Mouse (Mus musculus) midbrain, embryonic 12.5 days (tissue): ENCODE results near the gene Parvb. TPM values are rescaled to one million over a fixed set of nuclear protein-coding genes. Genes with fewer than 3 reads are reported as not detected.

ENCODE experiments used
- ATAC-seq: fragments of 200-750 bp; cut with Nextera tagmentation; 2 replicates; pipeline ENCODE4 v1.8.0; 2017; ENCODE audit warnings: low read depth, moderate TSS enrichment, moderate library complexity; ENCODE audit not compliant: low FRiP score
- H3K27ac ChIP-seq: fragments of 300-500 bp; sonication (generic); replicated peaks from 2 replicates; pipeline ENCODE4 v1.5.1; 2016; ENCODE audit warnings: mild to moderate bottlenecking
- H3K27me3 ChIP-seq: fragments of 300-500 bp; sonication (generic); 2 replicates; pipeline ENCODE4 v1.6.1; 2016; ENCODE audit warnings: mild to moderate bottlenecking
- H3K36me3 ChIP-seq: fragments of 300-500 bp; sonication (generic); 2 replicates; pipeline ENCODE4 v1.6.1; 2016
- H3K4me1 ChIP-seq: fragments of 300-500 bp; sonication (generic); 2 replicates; pipeline ENCODE4 v1.6.1; 2016
- H3K4me2 ChIP-seq: fragments of 300-500 bp; sonication (generic); replicated peaks from 2 replicates; pipeline ENCODE4 v1.6.1; 2016; ENCODE audit warnings: mild to moderate bottlenecking, moderate library complexity
- H3K4me3 ChIP-seq: fragments of 300-500 bp; sonication (generic); 2 replicates; pipeline ENCODE4 v1.5.1; 2016; ENCODE audit warnings: mild to moderate bottlenecking
- H3K9ac ChIP-seq: fragments of 300-500 bp; sonication (generic); replicated peaks from 2 replicates; pipeline ENCODE4 v1.6.1; 2016; ENCODE audit warnings: mild to moderate bottlenecking, moderate library complexity
- H3K9me3 ChIP-seq: fragments of 300-500 bp; sonication (generic); 2 replicates; pipeline ENCODE4 v1.6.1; 2016; ENCODE audit warnings: mild to moderate bottlenecking
- WGBS: fragments of 180-500 bp; shearing (Covaris S2); methylation state at CpG from one replicate; pipeline ENCODE4 v1.1.7; 2016; 5-methylcytosine and 5-hydroxymethylcytosine counted together
- polyA plus RNA-seq: library from polyadenylated mRNA; unstranded; fragments of >200 nt; fragmentation: Nextera tagmentation; extraction: Ambion mirVana; gene quantifications from 2 replicates; pipeline ENCODE4 v1.2.1, GENCODE M21; 2016

Gene Parvb
- polyA plus RNA-seq, 1 experiment from 2014 or later: 6.5 TPM

GRCm38 (mm10) chr15:84263573-84263972 lies 31.7 kb downstream of the Parvb start:
- WGBS: 52% methylated on average over 2 of the region's 2 CpGs
- Histone ChIP-seq H3K27me3 (peaks cover 34% of the 10 kb centered on the region), H3K4me3 (no peak overlapping the region), H3K36me3 (no peaks in the 10 kb centered on the region), H3K4me2 (no peak overlapping the region), H3K9me3 (no peaks in the 10 kb centered on the region), H3K9ac (no peak overlapping the region), H3K4me1 (peaks cover 32% of the 10 kb centered on the region), H3K27ac (no peak overlapping the region)
- ATAC-seq: no peak

GRCm38 (mm10) chr15:84265141-84265540 lies 33.3 kb downstream of the Parvb start:
- H3K4me1 ChIP-seq: peaks cover 28% of the 10 kb centered on the region
- no peaks in the 10 kb centered on the region for H3K9me3 ChIP-seq
- H3K27me3 ChIP-seq: peaks cover 22% of the 10 kb centered on the region
- no peak overlapping the region for H3K27ac ChIP-seq
- no peak overlapping the region for H3K9ac ChIP-seq
- no peak overlapping the region for H3K4me3 ChIP-seq
- no peak overlapping the region for H3K4me2 ChIP-seq
- 73% methylated on average over 11 of the region's 11 CpGs for WGBS
- H3K36me3 ChIP-seq: no peaks in the 10 kb centered on the region
- no peak for ATAC-seq

- no peak for ATAC-seq
- H3K4me3 ChIP-seq: no peak overlapping the region
- 77% methylated on average over 4 of the region's 4 CpGs for WGBS
- peaks cover 21% of the 10 kb centered on the region for H3K27me3 ChIP-seq
- no peaks in the 10 kb centered on the region for H3K9me3 ChIP-seq
- H3K4me1 ChIP-seq: peaks cover 16% of the 10 kb centered on the region
- H3K36me3 ChIP-seq: no peaks in the 10 kb centered on the region
- H3K9ac ChIP-seq: no peak overlapping the region
- no peak overlapping the region for H3K4me2 ChIP-seq
- H3K27ac ChIP-seq: no peak overlapping the region
Measured at GRCm38 (mm10) chr15:84266290-84266689, 34.4 kb downstream of the Parvb start.

- Histone ChIP-seq H3K27me3 (peaks cover 7% of the 10 kb centered on the region; the same call in 1 of the 2 replicates), H3K4me1 (peaks cover 16% of the 10 kb centered on the region), H3K4me2 (no peak overlapping the region), H3K27ac (no peak overlapping the region), H3K36me3 (no peaks in the 10 kb centered on the region), H3K9me3 (no peaks in the 10 kb centered on the region), H3K9ac (no peak overlapping the region), H3K4me3 (no peak overlapping the region)
- no peak for ATAC-seq
- WGBS: 94% methylated on average over 11 of the region's 11 CpGs
Measured at GRCm38 (mm10) chr15:84267720-84268260, 35.9 kb downstream of the Parvb start.

GRCm38 (mm10) chr15:84269107-84269633 lies 37.3 kb downstream of the Parvb start:
- Histone ChIP-seq H3K27ac (no peak overlapping the region), H3K9me3 (0 out of 2 replicates have a peak, but pooled peaks cover 4% of the 10 kb centered on the region), H3K9ac (no peak overlapping the region), H3K4me1 (peaks cover 9% of the 10 kb centered on the region), H3K27me3 (0 out of 2 replicates have a peak, but pooled peaks cover 6% of the 10 kb centered on the region), H3K36me3 (no peaks in the 10 kb centered on the region), H3K4me2 (no peak overlapping the region), H3K4me3 (no peak overlapping the region)
- WGBS: 61% methylated on average over 10 of the region's 10 CpGs
- ATAC-seq: no peak

- ATAC-seq: no peak
- H3K27me3 ChIP-seq: 0 out of 2 replicates have a peak, but pooled peaks cover 6% of the 10 kb centered on the region
- WGBS: 84% methylated on average over 5 of the region's 5 CpGs
- no peak overlapping the region for H3K4me2 ChIP-seq
- no peak overlapping the region for H3K4me3 ChIP-seq
- H3K36me3 ChIP-seq: no peaks in the 10 kb centered on the region
- no peak overlapping the region for H3K9ac ChIP-seq
- 0 out of 2 replicates have a peak, but pooled peaks cover 6% of the 10 kb centered on the region for H3K9me3 ChIP-seq
- no peak overlapping the region for H3K27ac ChIP-seq
- peaks cover 7% of the 10 kb centered on the region for H3K4me1 ChIP-seq
Measured at GRCm38 (mm10) chr15:84270032-84270431, 38.2 kb downstream of the Parvb start.

GRCm38 (mm10) chr15:84270463-84270862 lies 38.6 kb downstream of the Parvb start:
- Histone ChIP-seq H3K27ac (no peak overlapping the region), H3K36me3 (no peaks in the 10 kb centered on the region), H3K9me3 (0 out of 2 replicates have a peak, but pooled peaks cover 6% of the 10 kb centered on the region), H3K4me2 (no peak overlapping the region), H3K27me3 (0 out of 2 replicates have a peak, but pooled peaks cover 6% of the 10 kb centered on the region), H3K9ac (no peak overlapping the region), H3K4me1 (peaks cover 2% of the 10 kb centered on the region), H3K4me3 (no peak overlapping the region)
- no peak for ATAC-seq
- WGBS: 88% methylated on average over 6 of the region's 6 CpGs

GRCm38 (mm10) chr15:84276066-84276465 lies 44.2 kb downstream of the Parvb start:
- no peak overlapping the region for H3K27ac ChIP-seq
- H3K27me3 ChIP-seq: peaks cover 4% of the 10 kb centered on the region; the same call in 1 of the 2 replicates
- no peaks in the 10 kb centered on the region for H3K36me3 ChIP-seq
- no peak overlapping the region for H3K9ac ChIP-seq
- no peak for ATAC-seq
- no peaks in the 10 kb centered on the region for H3K4me1 ChIP-seq
- 89% methylated on average over 4 of the region's 4 CpGs for WGBS
- H3K9me3 ChIP-seq: 0 out of 2 replicates have a peak, but pooled peaks cover 6% of the 10 kb centered on the region
- no peak overlapping the region for H3K4me3 ChIP-seq
- no peak overlapping the region for H3K4me2 ChIP-seq

GRCm38 (mm10) chr15:84278091-84278490 lies 46.2 kb downstream of the Parvb start:
- H3K27ac ChIP-seq: no peak overlapping the region
- H3K9me3 ChIP-seq: 0 out of 2 replicates have a peak, but pooled peaks cover 6% of the 10 kb centered on the region
- no peak for ATAC-seq
- H3K36me3 ChIP-seq: no peaks in the 10 kb centered on the region
- no peak overlapping the region for H3K4me2 ChIP-seq
- H3K4me1 ChIP-seq: no peaks in the 10 kb centered on the region; the same call in 1 of the 2 replicates
- peaks cover 10% of the 10 kb centered on the region; the same call in 1 of the 2 replicates for H3K27me3 ChIP-seq
- WGBS: 85% methylated on average over 7 of the region's 7 CpGs
- no peak overlapping the region for H3K9ac ChIP-seq
- no peak overlapping the region for H3K4me3 ChIP-seq

GRCm38 (mm10) chr15:84278656-84279055 lies 46.8 kb downstream of the Parvb start:
- ATAC-seq: no peak
- no peak overlapping the region for H3K27ac ChIP-seq
- no peak overlapping the region for H3K4me2 ChIP-seq
- peaks cover 10% of the 10 kb centered on the region; the same call in 1 of the 2 replicates for H3K27me3 ChIP-seq
- H3K4me1 ChIP-seq: no peaks in the 10 kb centered on the region; the same call in 1 of the 2 replicates
- 66% methylated on average over 7 of the region's 7 CpGs for WGBS
- no peaks in the 10 kb centered on the region for H3K36me3 ChIP-seq
- no peak overlapping the region for H3K9ac ChIP-seq
- H3K9me3 ChIP-seq: 0 out of 2 replicates have a peak, but pooled peaks cover 6% of the 10 kb centered on the region
- no peak overlapping the region for H3K4me3 ChIP-seq

- no peak overlapping the region for H3K27ac ChIP-seq
- ATAC-seq: no peak
- no peak overlapping the region for H3K9ac ChIP-seq
- no peak overlapping the region for H3K4me3 ChIP-seq
- H3K4me1 ChIP-seq: no peaks in the 10 kb centered on the region; the same call in 1 of the 2 replicates
- WGBS: 89% methylated on average over 8 of the region's 8 CpGs
- H3K4me2 ChIP-seq: no peak overlapping the region
- no peaks in the 10 kb centered on the region for H3K36me3 ChIP-seq
- H3K9me3 ChIP-seq: no peaks in the 10 kb centered on the region
- peaks cover 10% of the 10 kb centered on the region; the same call in 1 of the 2 replicates for H3K27me3 ChIP-seq
Measured at GRCm38 (mm10) chr15:84280309-84280708, 48.5 kb downstream of the Parvb start.

- H3K27ac ChIP-seq: no peak overlapping the region
- H3K27me3 ChIP-seq: peaks cover 10% of the 10 kb centered on the region; the same call in 1 of the 2 replicates
- no peaks in the 10 kb centered on the region for H3K9me3 ChIP-seq
- no peaks in the 10 kb centered on the region for H3K36me3 ChIP-seq
- 82% methylated on average over 11 of the region's 11 CpGs for WGBS
- no peak overlapping the region for H3K4me3 ChIP-seq
- no peaks in the 10 kb centered on the region; the same call in 1 of the 2 replicates for H3K4me1 ChIP-seq
- ATAC-seq: no peak
- no peak overlapping the region for H3K9ac ChIP-seq
- H3K4me2 ChIP-seq: no peak overlapping the region
Measured at GRCm38 (mm10) chr15:84280712-84281347, 49.0 kb downstream of the Parvb start.
